Mouse (Mus musculus): ENCODE measurements at regions not wholly inside any gene's neighbourhood (a gene's known extent, or its start where the extent isn't known, plus 50 kb on each side); places are given as distances from the start of the nearest gene placed in this dataset.

- peak; percentile 58 to 77 for DNase-seq (ENCODE audit: extremely low spot score in 1 of 2, low spot score in 1 of 2)
Measured at GRCm38 (mm10) chr10:126815730-126816129, 85.4 kb downstream of the Atp23 start.

GRCm38 (mm10) chr10:126814968-126815367 lies 86.2 kb downstream of the Atp23 start:
- DNase-seq (ENCODE audit: extremely low spot score in 1 of 2, low spot score in 1 of 2), result peak in 1 of 2 experiments; percentile 27

- no peak for DNase-seq (ENCODE audit: extremely low spot score in 1 of 2, low spot score in 1 of 2)
Measured at GRCm38 (mm10) chr10:126813051-126813593, 88.0 kb downstream of the Atp23 start.

- no peak for DNase-seq (ENCODE audit: extremely low spot score in 1 of 2, low spot score in 1 of 2)
Measured at GRCm38 (mm10) chr10:126812243-126812755, 88.9 kb downstream of the Atp23 start.

GRCm38 (mm10) chr10:126810346-126811095 lies 90.6 kb downstream of the Atp23 start:
- DNase-seq (ENCODE audit: extremely low spot score in 1 of 2, low spot score in 1 of 2), result no peak

GRCm38 (mm10) chr10:126809587-126809986 lies 91.6 kb downstream of the Atp23 start:
- peak in 1 of 2 experiments; percentile 40 for DNase-seq (ENCODE audit: extremely low spot score in 1 of 2, low spot score in 1 of 2)

- no peak for DNase-seq (ENCODE audit: extremely low spot score in 1 of 2, low spot score in 1 of 2)
Measured at GRCm38 (mm10) chr10:126806881-126807280, 94.3 kb downstream of the Atp23 start.

GRCm38 (mm10) chr10:126802732-126803131 lies 98.4 kb downstream of the Atp23 start:
- no peak for DNase-seq (ENCODE audit: extremely low spot score in 1 of 2, low spot score in 1 of 2)

GRCm38 (mm10) chr10:126799393-126799792 lies 101.8 kb downstream of the Atp23 start:
- DNase-seq (ENCODE audit: extremely low spot score in 1 of 2, low spot score in 1 of 2), result peak in 1 of 2 experiments; percentile 35

- no peak for DNase-seq (ENCODE audit: extremely low spot score in 1 of 2, low spot score in 1 of 2)
Measured at GRCm38 (mm10) chr10:126793136-126793535, 108.0 kb downstream of the Atp23 start.

GRCm38 (mm10) chr10:126792371-126792835 lies 108.8 kb downstream of the Atp23 start:
- DNase-seq (ENCODE audit: extremely low spot score in 1 of 2, low spot score in 1 of 2), result no peak

GRCm38 (mm10) chr10:126788277-126788676 lies 112.9 kb downstream of the Atp23 start:
- no peak for DNase-seq (ENCODE audit: extremely low spot score in 1 of 2, low spot score in 1 of 2)

GRCm38 (mm10) chr10:126783161-126783560 lies 118.0 kb downstream of the Atp23 start:
- no peak for DNase-seq (ENCODE audit: extremely low spot score in 1 of 2, low spot score in 1 of 2)

- DNase-seq (ENCODE audit: extremely low spot score in 1 of 2, low spot score in 1 of 2), result no peak
Measured at GRCm38 (mm10) chr10:126776603-126777002, 124.6 kb downstream of the Atp23 start.

GRCm38 (mm10) chr10:126775946-126776345 lies 125.2 kb downstream of the Atp23 start:
- no peak for DNase-seq (ENCODE audit: extremely low spot score in 1 of 2, low spot score in 1 of 2)

- no peak for DNase-seq (ENCODE audit: extremely low spot score in 1 of 2, low spot score in 1 of 2)
Measured at GRCm38 (mm10) chr10:126770446-126771020, 130.6 kb downstream of the Atp23 start.

- no peak for DNase-seq (ENCODE audit: extremely low spot score in 1 of 2, low spot score in 1 of 2)
Measured at GRCm38 (mm10) chr10:126765648-126766047, 135.5 kb downstream of the Atp23 start.

GRCm38 (mm10) chr10:126764740-126765139 lies 136.4 kb downstream of the Atp23 start:
- no peak for DNase-seq (ENCODE audit: extremely low spot score in 1 of 2, low spot score in 1 of 2)

- no peak for DNase-seq (ENCODE audit: extremely low spot score in 1 of 2, low spot score in 1 of 2)
Measured at GRCm38 (mm10) chr10:126763976-126764375, 137.2 kb downstream of the Atp23 start.

GRCm38 (mm10) chr10:126758682-126759081 lies 142.5 kb downstream of the Atp23 start:
- DNase-seq (ENCODE audit: extremely low spot score in 1 of 2, low spot score in 1 of 2), result peak in 1 of 2 experiments; percentile 5

- DNase-seq (ENCODE audit: extremely low spot score in 1 of 2, low spot score in 1 of 2), result no peak
Measured at GRCm38 (mm10) chr10:126753201-126753600, 148.0 kb downstream of the Atp23 start.
